Mouse (Mus musculus): ENCODE data around the gene Wdfy3. TPM values are rescaled to one million over a fixed set of nuclear protein-coding genes. Genes with fewer than 3 reads are reported as not detected.

The Wdfy3 gene
- polyA plus RNA-seq, 1 experiment from 2014 or later = 29.0 TPM

GRCm38 (mm10) chr5:101957419-101957818, 112.3 kb downstream of the Wdfy3 start:
- Histone ChIP-seq H3K27ac (ENCODE audit: low read depth, low read length) (no peak overlapping the region), H3K27me3 (ENCODE audit: control insufficient read depth, insufficient read depth, low read length) (no peaks in the 10 kb centered on the region), H3K4me3 (ENCODE audit: low read depth, low read length) (no peak overlapping the region), H3K36me3 (ENCODE audit: control insufficient read depth, insufficient read depth, low read length) (peaks cover 2% of the 10 kb centered on the region), H3K4me1 (ENCODE audit: control insufficient read depth, insufficient read depth, low read length) (no peaks in the 10 kb centered on the region), H3K9ac (ENCODE audit: low read length) (no peak overlapping the region), H3K9me3 (ENCODE audit: control insufficient read depth, low read length) (no peaks in the 10 kb centered on the region), H3K4me2 (ENCODE audit: low read depth) (no peak overlapping the region)
- 91% methylated on average over 8 of the region's 8 CpGs for WGBS
- ATAC-seq (ENCODE audit: insufficient read depth, low FRiP score, low TSS enrichment) = no peak
- no peak for DNase-seq (ENCODE audit: low spot score)

- no peaks in the 10 kb centered on the region for H3K4me1 ChIP-seq (ENCODE audit: control insufficient read depth, insufficient read depth, low read length)
- H3K9ac ChIP-seq (ENCODE audit: low read length) = no peak overlapping the region
- 86% methylated on average over 16 of the region's 16 CpGs for WGBS
- H3K27ac ChIP-seq (ENCODE audit: low read depth, low read length) = no peak overlapping the region
- DNase-seq (ENCODE audit: low spot score) (no peak), ATAC-seq (ENCODE audit: insufficient read depth, low FRiP score, low TSS enrichment) (no peak)
- no peaks in the 10 kb centered on the region for H3K27me3 ChIP-seq (ENCODE audit: control insufficient read depth, insufficient read depth, low read length)
- H3K4me2 ChIP-seq (ENCODE audit: low read depth) = no peak overlapping the region
- no peak overlapping the region for H3K4me3 ChIP-seq (ENCODE audit: low read depth, low read length)
- no peaks in the 10 kb centered on the region for H3K9me3 ChIP-seq (ENCODE audit: control insufficient read depth, low read length)
- peaks cover 3% of the 10 kb centered on the region for H3K36me3 ChIP-seq (ENCODE audit: control insufficient read depth, insufficient read depth, low read length)
Measured at GRCm38 (mm10) chr5:101954393-101955340, 115.1 kb downstream of the Wdfy3 start.

- H3K9ac ChIP-seq (ENCODE audit: low read length) = no peak overlapping the region
- H3K4me3 ChIP-seq (ENCODE audit: low read depth, low read length) = no peak overlapping the region
- H3K4me2 ChIP-seq (ENCODE audit: low read depth) = no peak overlapping the region
- H3K27ac ChIP-seq (ENCODE audit: low read depth, low read length) = no peak overlapping the region
- WGBS = 81% methylated on average over 1 of the region's 1 CpGs
- ATAC-seq (ENCODE audit: insufficient read depth, low FRiP score, low TSS enrichment) = no peak
- H3K27me3 ChIP-seq (ENCODE audit: control insufficient read depth, insufficient read depth, low read length) = no peaks in the 10 kb centered on the region
- DNase-seq (ENCODE audit: low spot score) = no peak
- no peaks in the 10 kb centered on the region for H3K4me1 ChIP-seq (ENCODE audit: control insufficient read depth, insufficient read depth, low read length)
- no peaks in the 10 kb centered on the region for H3K9me3 ChIP-seq (ENCODE audit: control insufficient read depth, low read length)
- H3K36me3 ChIP-seq (ENCODE audit: control insufficient read depth, insufficient read depth, low read length) = peaks cover 10% of the 10 kb centered on the region; the same call in 1 of the 2 replicates
Measured at GRCm38 (mm10) chr5:101951918-101952317, 117.8 kb downstream of the Wdfy3 start.

GRCm38 (mm10) chr5:101949323-101949722, 120.4 kb downstream of the Wdfy3 start:
- Histone ChIP-seq H3K27ac (ENCODE audit: low read depth, low read length) (no peak overlapping the region), H3K4me1 (ENCODE audit: control insufficient read depth, insufficient read depth, low read length) (no peaks in the 10 kb centered on the region), H3K4me2 (ENCODE audit: low read depth) (no peak overlapping the region), H3K9ac (ENCODE audit: low read length) (no peak overlapping the region), H3K4me3 (ENCODE audit: low read depth, low read length) (no peak overlapping the region), H3K36me3 (ENCODE audit: control insufficient read depth, insufficient read depth, low read length) (peaks cover 12% of the 10 kb centered on the region), H3K9me3 (ENCODE audit: control insufficient read depth, low read length) (no peaks in the 10 kb centered on the region), H3K27me3 (ENCODE audit: control insufficient read depth, insufficient read depth, low read length) (no peaks in the 10 kb centered on the region)
- ATAC-seq (ENCODE audit: insufficient read depth, low FRiP score, low TSS enrichment) (no peak), DNase-seq (ENCODE audit: low spot score) (no peak)
- 51% methylated on average over 8 of the region's 8 CpGs for WGBS

GRCm38 (mm10) chr5:101948641-101949040, 121.1 kb downstream of the Wdfy3 start:
- no peak overlapping the region for H3K4me3 ChIP-seq (ENCODE audit: low read depth, low read length)
- no peak overlapping the region for H3K27ac ChIP-seq (ENCODE audit: low read depth, low read length)
- no peaks in the 10 kb centered on the region for H3K9me3 ChIP-seq (ENCODE audit: control insufficient read depth, low read length)
- no peak for DNase-seq (ENCODE audit: low spot score)
- H3K36me3 ChIP-seq (ENCODE audit: control insufficient read depth, insufficient read depth, low read length) = peaks cover 15% of the 10 kb centered on the region
- no peaks in the 10 kb centered on the region for H3K27me3 ChIP-seq (ENCODE audit: control insufficient read depth, insufficient read depth, low read length)
- H3K9ac ChIP-seq (ENCODE audit: low read length) = no peak overlapping the region
- H3K4me2 ChIP-seq (ENCODE audit: low read depth) = no peak overlapping the region
- H3K4me1 ChIP-seq (ENCODE audit: control insufficient read depth, insufficient read depth, low read length) = no peaks in the 10 kb centered on the region
- 90% methylated on average over 7 of the region's 7 CpGs for WGBS
- no peak for ATAC-seq (ENCODE audit: insufficient read depth, low FRiP score, low TSS enrichment)

GRCm38 (mm10) chr5:101945731-101946130, 124.0 kb downstream of the Wdfy3 start:
- ATAC-seq (ENCODE audit: insufficient read depth, low FRiP score, low TSS enrichment) = no peak
- H3K9ac ChIP-seq (ENCODE audit: low read length) = no peak overlapping the region
- H3K36me3 ChIP-seq (ENCODE audit: control insufficient read depth, insufficient read depth, low read length) = peaks cover 23% of the 10 kb centered on the region
- no peaks in the 10 kb centered on the region for H3K4me1 ChIP-seq (ENCODE audit: control insufficient read depth, insufficient read depth, low read length)
- no peak overlapping the region for H3K4me3 ChIP-seq (ENCODE audit: low read depth, low read length)
- no peaks in the 10 kb centered on the region for H3K9me3 ChIP-seq (ENCODE audit: control insufficient read depth, low read length)
- no peaks in the 10 kb centered on the region for H3K27me3 ChIP-seq (ENCODE audit: control insufficient read depth, insufficient read depth, low read length)
- H3K4me2 ChIP-seq (ENCODE audit: low read depth) = no peak overlapping the region
- no peak for DNase-seq (ENCODE audit: low spot score)
- WGBS = 89% methylated on average over 5 of the region's 5 CpGs
- H3K27ac ChIP-seq (ENCODE audit: low read depth, low read length) = no peak overlapping the region

GRCm38 (mm10) chr5:101937909-101938596, 131.7 kb downstream of the Wdfy3 start:
- no peak overlapping the region for H3K4me2 ChIP-seq (ENCODE audit: low read depth)
- DNase-seq (ENCODE audit: low spot score) (no peak), ATAC-seq (ENCODE audit: insufficient read depth, low FRiP score, low TSS enrichment) (no peak)
- H3K36me3 ChIP-seq (ENCODE audit: control insufficient read depth, insufficient read depth, low read length) = peaks cover 14% of the 10 kb centered on the region
- 95% methylated on average over 13 of the region's 13 CpGs for WGBS
- no peak overlapping the region for H3K9ac ChIP-seq (ENCODE audit: low read length)
- no peaks in the 10 kb centered on the region for H3K27me3 ChIP-seq (ENCODE audit: control insufficient read depth, insufficient read depth, low read length)
- no peaks in the 10 kb centered on the region for H3K9me3 ChIP-seq (ENCODE audit: control insufficient read depth, low read length)
- H3K4me1 ChIP-seq (ENCODE audit: control insufficient read depth, insufficient read depth, low read length) = no peaks in the 10 kb centered on the region
- no peak overlapping the region for H3K4me3 ChIP-seq (ENCODE audit: low read depth, low read length)
- H3K27ac ChIP-seq (ENCODE audit: low read depth, low read length) = no peak overlapping the region

- DNase-seq (ENCODE audit: low spot score) (no peak), ATAC-seq (ENCODE audit: insufficient read depth, low FRiP score, low TSS enrichment) (no peak)
- H3K27me3 ChIP-seq (ENCODE audit: control insufficient read depth, insufficient read depth, low read length) = no peaks in the 10 kb centered on the region
- H3K36me3 ChIP-seq (ENCODE audit: control insufficient read depth, insufficient read depth, low read length) = peaks cover 13% of the 10 kb centered on the region
- H3K4me2 ChIP-seq (ENCODE audit: low read depth) = no peak overlapping the region
- no peaks in the 10 kb centered on the region for H3K9me3 ChIP-seq (ENCODE audit: control insufficient read depth, low read length)
- no peak overlapping the region for H3K27ac ChIP-seq (ENCODE audit: low read depth, low read length)
- no peaks in the 10 kb centered on the region for H3K4me1 ChIP-seq (ENCODE audit: control insufficient read depth, insufficient read depth, low read length)
- no peak overlapping the region for H3K9ac ChIP-seq (ENCODE audit: low read length)
- WGBS = 92% methylated on average over 21 of the region's 21 CpGs
- no peak overlapping the region for H3K4me3 ChIP-seq (ENCODE audit: low read depth, low read length)
Measured at GRCm38 (mm10) chr5:101937362-101937761, 132.4 kb downstream of the Wdfy3 start.
